15 mouse cellular contexts compared by ENCODE assay signal in genomic region chr5:114603975-114604374, GRCm38 (mm10). TPM values are rescaled to one million over a fixed set of nuclear protein-coding genes. Genes with fewer than 3 reads are reported as not detected.
DNase-seq lines count a peak whose midpoint lies in the region; ATAC-seq and TF ChIP-seq lines count a peak whose summit lies in the region.
"Had no signal": no experiment of that assay in that cellular context is flagged by ENCODE, and none has a peak within 500 bp of the region (broad histone marks: within the 10 kb centered on the region; RNA-seq: fewer than 3 reads in every experiment).

No protein-coding gene starts in this region.

- WGBS in forebrain, embryonic 12.5 days, result 79% methylated on average over 5 of the region's 5 CpGs
- 79% methylated on average over 5 of the region's 5 CpGs for WGBS in forebrain, embryonic 16.5 days
- WGBS in liver, embryonic 14.5 days (ENCODE audit: insufficient replicate concordance), result 60% methylated on average over 5 of the region's 5 CpGs

- H3K4me3 ChIP-seq in forebrain, embryonic 12.5 days (replicated peaks), result no peak overlapping the region
- no peak overlapping the region for H3K4me3 ChIP-seq in forebrain, embryonic 16.5 days (replicated peaks; ENCODE audit: low read length)
- H3K4me3 ChIP-seq in liver, embryonic 14.5 days (ENCODE audit: insufficient read depth in 1 of 2, low read depth in 2 of 2, low read length in 2 of 2), result no peak overlapping the region
- H3K4me3 ChIP-seq: embryonic facial prominence, embryonic 12.5 days; heart, embryonic 13.5 days; intestine, embryonic 15.5 days; liver, embryonic 13.5 days; megakaryocyte, embryonic 14.5 days had no signal

- H3K36me3 ChIP-seq in forebrain, embryonic 12.5 days (replicated peaks), result no peaks in the 10 kb centered on the region
- H3K36me3 ChIP-seq in forebrain, embryonic 16.5 days (ENCODE audit: control insufficient read depth, insufficient read depth), result no peaks in the 10 kb centered on the region
- no peaks in the 10 kb centered on the region for H3K36me3 ChIP-seq in liver, embryonic 14.5 days (replicated peaks; ENCODE audit: control insufficient read depth, insufficient read depth, low read depth)
- H3K36me3 ChIP-seq: embryonic facial prominence, embryonic 12.5 days; heart, embryonic 13.5 days; intestine, embryonic 15.5 days; liver, embryonic 13.5 days had no signal

- H3K4me2 ChIP-seq in forebrain, embryonic 12.5 days, result no peak overlapping the region
- no peak overlapping the region for H3K4me2 ChIP-seq in forebrain, embryonic 16.5 days (ENCODE audit: low read length)
- no peak overlapping the region for H3K4me2 ChIP-seq in liver, embryonic 14.5 days (ENCODE audit: low read depth)
- H3K4me2 ChIP-seq: embryonic facial prominence, embryonic 12.5 days; heart, embryonic 13.5 days; intestine, embryonic 15.5 days; liver, embryonic 13.5 days had no signal

- peak overlapping the region; percentile 78 for H3K27ac ChIP-seq in forebrain, embryonic 12.5 days
- H3K27ac ChIP-seq in forebrain, embryonic 16.5 days (ENCODE audit: low read length), result no peak overlapping the region
- no peak overlapping the region for H3K27ac ChIP-seq in liver, embryonic 14.5 days
- H3K27ac ChIP-seq: embryonic facial prominence, embryonic 12.5 days; heart, embryonic 13.5 days; intestine, embryonic 15.5 days; liver, embryonic 13.5 days had no signal

- no peak for DNase-seq in liver, embryonic 14.5 days (ENCODE audit: low read depth in 3 of 3, low spot score in 3 of 3)
- no peak for DNase-seq in liver
- DNase-seq in 3T3-L1 (ENCODE audit: low read depth, low spot score), result peak; percentile 47
- peak; percentile 46 for DNase-seq in NIH3T3 (ENCODE audit: low read depth)
- DNase-seq in adrenal gland, adult 8-10 months, result no peak
- DNase-seq in left cerebral cortex, postnatal 25 days (ENCODE audit: low spot score in 2 of 2), result no peak
- DNase-seq: cerebellum, adult 11-12 months; layer of hippocampus, postnatal 36 days; liver, embryonic 13.5 days had no signal

- TF ChIP-seq EP300 in liver, embryonic 14.5 days (IDR thresholded peaks at IDR 0.05; ENCODE audit: low read depth), result no peak

- intact Hi-C loops in left cerebral cortex, postnatal 25 days (cut with DNase I), result loop anchor here (10.0 kb wide), 1 partner anchor 289 kb away; no protein-coding TSS in a partner anchor

- 0 out of 2 replicates have a peak overlapping the region, but pooled peaks have one; percentile 21 for H3K9ac ChIP-seq in forebrain, embryonic 12.5 days
- no peak overlapping the region for H3K9ac ChIP-seq in forebrain, embryonic 16.5 days (replicated peaks; ENCODE audit: low read depth, low read length)
- H3K9ac ChIP-seq in liver, embryonic 14.5 days (replicated peaks), result no peak overlapping the region
- H3K9ac ChIP-seq: embryonic facial prominence, embryonic 12.5 days; heart, embryonic 13.5 days; intestine, embryonic 15.5 days; liver, embryonic 13.5 days had no signal

- H3K9me3 ChIP-seq in forebrain, embryonic 12.5 days, result no peaks in the 10 kb centered on the region
- H3K9me3 ChIP-seq in forebrain, embryonic 16.5 days (ENCODE audit: control insufficient read depth, low read length), result no peaks in the 10 kb centered on the region
- H3K9me3 ChIP-seq in liver, embryonic 14.5 days (ENCODE audit: control insufficient read depth, low read length), result no peaks in the 10 kb centered on the region
- H3K9me3 ChIP-seq: embryonic facial prominence, embryonic 12.5 days; heart, embryonic 13.5 days; intestine, embryonic 15.5 days; liver, embryonic 13.5 days; megakaryocyte, embryonic 14.5 days had no signal

- H3K27me3 ChIP-seq in forebrain, embryonic 12.5 days, result no peaks in the 10 kb centered on the region
- H3K27me3 ChIP-seq in forebrain, embryonic 16.5 days (replicated peaks; ENCODE audit: control insufficient read depth, insufficient read depth, low read length), result peaks cover 10% of the 10 kb centered on the region
- H3K27me3 ChIP-seq in liver, embryonic 14.5 days (ENCODE audit: control insufficient read depth, insufficient read depth, low read length), result no peaks in the 10 kb centered on the region
- H3K27me3 ChIP-seq: embryonic facial prominence, embryonic 12.5 days; intestine, embryonic 15.5 days; liver, embryonic 13.5 days had no signal

- ATAC-seq in forebrain, embryonic 12.5 days (ENCODE audit: low FRiP score), result no peak
- no peak for ATAC-seq in forebrain, embryonic 16.5 days
- ATAC-seq in liver, embryonic 14.5 days (ENCODE audit: insufficient read depth), result no peak
- ATAC-seq: intestine, embryonic 15.5 days had no signal

- peak; percentile 59 for TF ChIP-seq CTCF in liver, embryonic 14.5 days (IDR thresholded peaks at IDR 0.05; ENCODE audit: low read depth)

- peaks cover 65% of the 10 kb centered on the region for H3K4me1 ChIP-seq in forebrain, embryonic 12.5 days
- H3K4me1 ChIP-seq in forebrain, embryonic 16.5 days (replicated peaks; ENCODE audit: control insufficient read depth, insufficient read depth, low read length), result peaks cover 46% of the 10 kb centered on the region
- H3K4me1 ChIP-seq in liver, embryonic 14.5 days (replicated peaks; ENCODE audit: control insufficient read depth in 2 of 2, insufficient read depth in 2 of 2, low read length in 1 of 2), result no peaks in the 10 kb centered on the region

RNA-seq across cellular contexts. Expression of gene Fam222a, which starts 36.2 kb away (rescaled TPM):
- polyA plus RNA-seq in forebrain, embryonic 12.5 days (2016; fragmentation: Nextera tagmentation; extraction: Ambion mirVana), result 6.9 and 10.2 TPM in 2 replicates
- polyA plus RNA-seq in forebrain, embryonic 16.5 days (2015; fragmentation: Nextera tagmentation; extraction: Ambion mirVana), result 4.3 and 4.4 TPM in 2 replicates
- 0.63 and 0.71 TPM in 2 replicates for polyA plus RNA-seq in liver, embryonic 14.5 days (2012; rRNA removed)
- polyA plus RNA-seq in liver, embryonic 14.5 days (2014; fragmentation: Nextera tagmentation; extraction: Ambion mirVana), result 0.44 and 0.56 TPM in 2 replicates
- total RNA-seq in adrenal gland, adult 8-10 months (2022), result 10 to 100 TPM; 28.1 to 47.2 (median 33.7) TPM
- 10 to 100 TPM in 1 of 2 experiments, 1 to 10 TPM in 1; 6.8 to 12.8 TPM for total RNA-seq in left cerebral cortex, postnatal 25 days (2021)

RNA-seq across cellular contexts. Expression of gene Trpv4, which starts 54.2 kb away (rescaled TPM):
- polyA plus RNA-seq in forebrain, embryonic 12.5 days (2016; fragmentation: Nextera tagmentation; extraction: Ambion mirVana), result 0.67 and 0.69 TPM in 2 replicates
- 0.75 and 1.2 TPM in 2 replicates for polyA plus RNA-seq in forebrain, embryonic 16.5 days (2015; fragmentation: Nextera tagmentation; extraction: Ambion mirVana)
- polyA plus RNA-seq in liver, embryonic 14.5 days (2012; rRNA removed), result 0.16 and 0.22 TPM in 2 replicates
- 0.14 and 0.15 TPM in 2 replicates for polyA plus RNA-seq in liver, embryonic 14.5 days (2014; fragmentation: Nextera tagmentation; extraction: Ambion mirVana)
- 1 to 10 TPM; 1.3 to 3.4 (median 2.4) TPM for total RNA-seq in adrenal gland, adult 8-10 months (2022)
- total RNA-seq in left cerebral cortex, postnatal 25 days (2021), result 1 to 10 TPM; 1.9 to 2.2 TPM

Comparison
In these comparisons a context has a peak if more than half of its experiments do, and no peak if none do; other contexts are left out.
1. DNase-seq: peak in 3T3-L1 (single experiment) and NIH3T3 (single experiment); none in liver, embryonic 14.5 days (0 of 3), liver (single experiment), adrenal gland, adult 8-10 months (single experiment) and left cerebral cortex, postnatal 25 days (0 of 2).